Mouse (Mus musculus) heart, postnatal 10 days (tissue): ENCODE results near the gene Clk3. TPM values are rescaled to one million over a fixed set of nuclear protein-coding genes. Genes with fewer than 3 reads are reported as not detected.

ENCODE experiments used
- DNase-seq, 2 experiments: peaks; one replicate each; pipeline ENCODE4 v3.0.0; 2021
- intact Hi-C: fragments of 180-260 bp; cut with DNase I; formaldehyde crosslinking; loops from one replicate; pipeline ENCODE4 v1.15.1; 2025
- total RNA-seq, 2 experiments: library from RNA; stranded (reverse); gene quantifications; 2 replicates each; pipeline ENCODE4 v1.2.3; 2021

The Clk3 gene
- total RNA-seq: 10 to 100 TPM; 35.2 to 37.9 TPM

GRCm38 (mm10) chr9:57765364-57766351, at the start of gene Clk3:
Clk3 (minus strand) TSS chr9:57765860.
- DNase-seq: peak; percentile 85 to 86
- intact Hi-C loops: loop anchor here (2.0 to 10.0 kb wide), 3 partner anchors 71 to 621 kb away; partner anchors contain the start of genes Arid3b, Cox5a and Neil1

DNA sequence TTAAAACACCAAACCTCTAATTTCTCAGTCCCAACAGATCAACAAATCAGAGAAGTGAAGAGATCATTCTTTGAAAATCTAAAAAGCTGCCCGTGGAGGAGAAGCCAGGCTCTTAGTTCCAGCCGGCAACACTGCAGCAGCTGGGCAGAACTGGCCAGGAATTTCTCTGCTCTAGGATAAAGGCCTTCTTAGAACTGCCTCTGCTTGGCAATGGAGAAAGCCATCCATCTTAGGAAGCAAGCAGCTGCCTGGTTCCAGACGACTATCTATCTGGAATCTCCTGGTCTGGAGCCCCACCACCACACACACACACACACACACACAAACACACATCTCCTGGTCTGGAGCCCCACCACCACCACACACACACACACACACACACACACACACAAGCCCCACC, 49.2 kb upstream of the Clk3 start:
- intact Hi-C loops: no loop called here
- no peak for DNase-seq

GRCm38 (mm10) chr9:57814014-57814413, 48.4 kb upstream of the Clk3 start:
- DNase-seq: no peak
- intact Hi-C loops: no loop called here

GRCm38 (mm10) chr9:57811793-57812733, 46.4 kb upstream of the Clk3 start:
- DNase-seq: no peak
- intact Hi-C loops: no loop called here

- intact Hi-C loops: no loop called here
These were observed 45.0 kb upstream of the Clk3 start for GRCm38 (mm10) chr9:57810691-57811090.

GRCm38 (mm10) chr9:57808771-57809310, 43.2 kb upstream of the Clk3 start:
- intact Hi-C loops: no loop called here
- no peak for DNase-seq

More at GRCm38 (mm10) chr9:57810691-57811090, 45.0 kb upstream of the Clk3 start:
- no peak for DNase-seq

DNA sequence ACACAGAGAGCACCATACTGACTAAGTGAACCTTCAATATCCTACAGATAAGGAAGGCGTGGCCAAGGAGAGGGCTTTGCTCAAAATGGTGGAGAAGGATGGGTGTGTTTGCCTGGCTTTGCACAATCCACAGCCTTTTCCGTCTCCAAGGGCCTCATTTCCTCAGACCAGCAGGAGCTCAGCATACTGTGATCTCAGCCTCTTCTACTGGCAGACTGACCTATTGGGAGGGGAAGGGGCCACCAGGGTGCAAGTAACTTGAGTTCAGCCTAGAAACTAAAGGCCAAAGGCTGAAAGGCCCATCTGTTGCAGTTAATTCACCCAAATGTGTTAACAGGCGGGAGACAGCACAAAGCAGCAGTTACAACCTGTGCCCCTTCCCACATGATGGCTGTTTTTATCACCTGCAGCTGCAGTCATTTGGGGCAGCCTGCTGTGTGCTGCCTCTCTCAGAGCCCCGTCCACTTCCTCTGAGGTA, 41.6 kb upstream of the Clk3 start:
- no peak for DNase-seq
- intact Hi-C loops: no loop called here

DNA sequence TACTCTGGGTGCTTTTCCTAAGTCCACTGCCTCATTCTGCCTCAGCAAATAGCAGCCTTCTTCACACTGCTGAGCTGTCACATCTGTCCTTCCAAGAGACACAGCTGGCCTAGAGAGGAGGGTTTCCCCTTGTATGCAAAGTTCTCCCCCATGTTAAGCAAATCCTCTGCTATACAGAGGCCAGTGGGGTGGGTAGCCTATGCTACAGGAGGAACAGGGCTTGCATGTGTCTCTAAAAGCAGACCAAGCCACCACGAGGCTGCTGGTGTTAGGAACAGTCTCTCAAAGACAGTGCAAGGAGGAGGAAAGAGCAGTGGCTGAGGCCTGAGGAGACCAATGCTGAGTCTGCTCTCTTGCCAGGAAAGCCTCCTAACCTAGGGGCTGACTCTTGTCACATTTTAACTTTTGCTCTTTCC, 40.4 kb upstream of the Clk3 start:
- DNase-seq: no peak
- intact Hi-C loops: no loop called here

- peak in 1 of 2 experiments; percentile 33 for DNase-seq
- intact Hi-C loops: no loop called here
These were observed 39.6 kb upstream of the Clk3 start for GRCm38 (mm10) chr9:57805087-57805737.

DNA sequence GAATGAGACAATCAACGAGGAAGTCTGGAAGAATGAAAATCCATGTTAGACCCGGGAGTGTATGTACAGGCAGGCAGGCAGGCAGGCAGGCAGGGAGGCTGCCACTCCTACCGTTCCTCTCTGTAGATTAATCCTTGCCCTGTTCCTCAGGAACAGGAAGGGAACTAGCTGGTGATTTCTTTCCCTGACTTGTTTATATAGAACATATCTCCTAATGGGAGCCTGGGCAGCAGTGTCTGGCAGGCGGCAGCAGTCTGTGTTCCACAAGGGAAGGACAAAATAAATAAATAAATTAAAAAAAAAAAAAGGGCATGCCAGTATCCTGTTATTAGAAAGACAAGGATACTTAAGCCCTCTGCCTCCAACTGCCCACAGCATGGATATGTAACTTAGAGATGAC, 38.2 kb upstream of the Clk3 start:
- intact Hi-C loops: no loop called here
- no peak for DNase-seq

GRCm38 (mm10) chr9:57803047-57803446, 37.4 kb upstream of the Clk3 start:
- intact Hi-C loops: no loop called here
- DNase-seq: no peak

GRCm38 (mm10) chr9:57800325-57800975, 34.8 kb upstream of the Clk3 start:
- intact Hi-C loops: no loop called here
- DNase-seq: no peak

GRCm38 (mm10) chr9:57798725-57799253, 33.1 kb upstream of the Clk3 start:
- intact Hi-C loops: loop anchor here (2.0 kb wide), 1 partner anchor 32 kb away; no protein-coding TSS in a partner anchor
- peak; percentile 51 to 55 for DNase-seq

DNA sequence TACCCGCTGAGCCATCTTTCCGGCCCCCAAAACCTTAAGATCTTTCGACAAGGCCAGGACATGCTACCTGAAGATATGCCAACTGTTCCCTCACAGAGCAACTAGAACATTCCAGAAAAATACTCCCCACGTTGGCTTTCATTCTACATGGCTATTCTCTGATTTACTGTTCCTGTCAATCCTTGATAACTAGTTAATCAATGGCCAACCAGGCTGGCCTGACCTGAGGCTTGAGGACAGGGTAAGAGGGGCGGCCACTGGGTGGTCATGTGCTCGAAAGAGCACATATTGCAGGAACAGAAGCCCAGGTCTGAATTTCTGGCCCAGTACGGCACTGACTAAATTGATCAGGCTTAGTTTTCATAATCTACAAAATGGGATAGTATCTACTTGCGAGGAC, 31.8 kb upstream of the Clk3 start:
- intact Hi-C loops: no loop called here

DNA sequence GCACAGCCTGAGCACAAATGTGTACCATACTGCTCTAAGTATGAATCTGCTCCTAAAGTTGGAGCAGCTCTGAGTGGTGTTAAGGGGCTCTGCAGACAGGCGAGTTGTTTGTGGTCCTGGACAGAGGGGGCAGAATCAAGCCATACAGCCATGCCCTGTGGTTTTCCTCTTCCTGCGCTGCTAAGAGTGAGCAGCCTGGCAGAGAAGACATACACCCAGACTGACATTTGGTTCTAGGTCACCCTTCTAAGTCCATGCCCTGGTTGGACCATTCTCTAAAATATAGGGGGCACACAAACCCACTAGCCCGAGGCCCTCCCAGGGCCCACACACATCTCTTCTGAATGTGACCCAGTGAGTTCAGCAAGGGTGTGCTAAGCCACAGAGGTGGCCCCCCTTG, 24.1 kb upstream of the Clk3 start:
- intact Hi-C loops: loop anchor here (5.0 kb wide), 1 partner anchor 58 kb away; no protein-coding TSS in a partner anchor
- DNase-seq: no peak

More for the DNA sequence above, 31.8 kb upstream of the Clk3 start:
- no peak for DNase-seq

DNA sequence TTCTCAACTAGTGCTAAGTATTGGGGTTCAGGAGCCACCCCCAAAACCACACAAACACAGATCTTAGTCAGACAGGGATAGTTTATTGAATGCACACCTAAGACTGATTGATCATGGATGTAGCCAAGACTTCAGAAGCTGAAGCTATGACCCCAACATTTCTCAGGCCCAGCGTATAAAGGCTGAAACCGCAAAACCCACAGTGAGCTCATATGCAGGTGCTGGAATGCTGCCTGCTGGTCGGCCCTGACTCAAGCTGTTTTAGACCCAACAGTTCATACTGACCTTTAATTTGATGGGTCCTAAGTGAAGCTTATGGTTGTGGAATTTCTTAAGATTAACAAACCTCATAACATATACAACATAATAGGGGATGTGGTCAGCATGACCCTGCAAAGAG, 17.0 kb upstream of the Clk3 start:
- intact Hi-C loops: no loop called here
- DNase-seq: no peak

DNA sequence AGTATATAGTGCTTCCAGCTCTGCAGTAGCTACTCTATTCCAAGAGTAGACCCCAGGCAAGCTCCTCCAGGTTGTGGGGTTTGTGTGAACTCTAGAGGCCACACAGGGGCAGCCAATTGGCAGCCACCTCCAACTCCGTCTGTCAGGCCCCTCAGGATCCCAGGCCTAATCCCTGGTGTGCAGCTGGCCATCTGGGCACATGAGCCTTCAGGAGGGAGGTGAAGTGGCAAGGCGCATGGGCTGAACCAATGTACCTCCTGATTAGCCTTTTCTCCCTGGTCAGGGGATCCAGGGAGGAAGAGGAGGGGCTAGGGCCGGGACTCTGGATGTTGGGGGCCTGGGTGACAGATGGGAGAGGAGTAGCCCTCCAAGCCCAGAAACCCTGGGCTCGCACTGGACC, 10.1 kb upstream of the Clk3 start:
- no peak for DNase-seq
- intact Hi-C loops: no loop called here

DNA sequence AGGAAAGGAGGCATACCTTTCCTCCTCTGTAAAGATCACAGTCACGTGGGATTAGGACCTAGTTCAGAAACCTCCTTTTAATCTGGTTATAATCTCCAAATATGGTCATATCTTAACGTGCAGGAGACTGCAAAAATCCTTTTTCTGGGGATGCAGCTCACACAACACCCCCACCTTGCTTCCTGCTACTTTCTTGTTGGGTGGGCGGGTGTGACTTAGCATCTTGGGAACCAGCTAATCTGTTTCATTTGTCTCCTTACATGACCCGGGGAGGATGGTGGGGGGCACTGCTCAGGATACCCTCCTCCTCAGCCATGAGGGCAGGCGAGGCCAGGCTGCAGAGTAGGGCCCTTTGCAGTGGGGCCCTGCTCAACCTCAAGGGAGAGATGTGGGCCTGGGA, 9.4 kb upstream of the Clk3 start:
- intact Hi-C loops: no loop called here
- no peak for DNase-seq

DNA sequence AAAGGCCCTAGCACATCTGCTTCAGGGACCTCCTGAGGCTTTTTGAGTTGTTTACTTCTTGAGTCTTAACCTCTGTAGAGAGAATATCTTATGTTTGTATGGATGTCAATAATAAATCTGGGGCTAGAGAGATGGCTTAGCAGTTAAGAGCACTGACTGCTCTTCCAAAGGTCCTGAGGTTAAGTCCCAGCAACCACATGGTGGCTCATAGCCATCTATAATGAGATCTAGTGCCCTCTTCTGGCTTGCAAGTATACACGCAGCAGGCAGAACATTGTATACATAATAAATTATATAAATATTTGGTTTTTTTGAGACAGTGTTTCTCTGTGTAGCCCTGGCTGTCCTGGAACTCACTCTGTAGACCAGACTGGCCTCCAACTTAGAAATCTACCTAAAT, 8.5 kb upstream of the Clk3 start:
- intact Hi-C loops: no loop called here

More for the DNA sequence above, 8.5 kb upstream of the Clk3 start:
- no peak for DNase-seq
